In the genomic region with DNA sequence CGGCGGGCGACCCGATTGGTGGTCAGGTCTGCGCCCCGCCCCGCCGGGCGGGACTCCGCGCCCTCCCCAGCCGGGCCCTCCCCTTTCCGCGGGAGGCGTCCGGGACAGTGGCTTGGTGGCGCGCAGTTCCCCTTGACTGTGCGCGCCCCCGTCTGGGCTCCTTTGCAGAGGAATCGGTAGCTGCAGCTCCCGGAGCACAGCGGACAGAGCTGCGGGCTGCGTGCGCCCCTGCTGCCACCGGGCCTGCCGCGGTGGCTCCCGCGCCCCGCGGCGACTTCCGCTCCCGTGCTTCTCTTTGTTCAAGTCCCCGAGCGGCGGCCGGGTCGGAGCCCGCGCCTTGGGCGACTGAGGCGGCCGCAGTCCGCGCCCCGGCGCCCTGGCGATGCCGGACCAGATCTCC, we compare ENCODE assay signal across 8 mouse cellular contexts.
DNase-seq lines count a peak whose midpoint lies in the region; ATAC-seq and TF ChIP-seq lines count a peak whose summit lies in the region.
"Not testable (repeated sequence)": the region's sequence is repeated elsewhere in the genome, so short reads cannot be mapped to it uniquely, and the experiment has no call there.

No protein-coding gene starts in this region.

- 0 out of 2 replicates have a peak, but pooled peaks have one; percentile 13 for TF ChIP-seq CTCF in intestine, postnatal 0 days (IDR thresholded peaks at IDR 0.05; ENCODE audit: low read depth)
- not testable (repeated sequence) for TF ChIP-seq CTCF in left cerebral cortex, adult 2 months (IDR thresholded peaks at IDR 0.05); lung, postnatal 0 days (IDR thresholded peaks at IDR 0.05)

- DNase-seq in adrenal gland, adult (ENCODE audit: inconsistent age in 2 of 2, low spot score in 1 of 2): peak; percentile 65 to 82
- DNase-seq in forebrain, embryonic 10.5 days (ENCODE audit: extremely low spot score, low spot score): peak; percentile 16
- peak; percentile 42 for DNase-seq in heart, embryonic 10.5 days (ENCODE audit: low spot score)
- DNase-seq in left cerebral cortex, adult 2 months (ENCODE audit: extremely low spot score in 1 of 2, low spot score in 2 of 2): peak; percentile 24 to 31
- peak; percentile 3 for DNase-seq in lung, postnatal 0 days (ENCODE audit: low spot score)
- peak; percentile 51 for DNase-seq in ovary, postnatal 36 days (ENCODE audit: low spot score)
- peak; percentile 47 for DNase-seq in thymus, postnatal 4 days

- H3K27me3 ChIP-seq in forebrain, embryonic 10.5 days (ENCODE audit: poor library complexity, severe bottlenecking); heart, embryonic 10.5 days (ENCODE audit: insufficient read depth, poor library complexity, severe bottlenecking); intestine, postnatal 0 days (replicated peaks; ENCODE audit: control insufficient read depth, insufficient read depth, low read length); lung, postnatal 0 days (replicated peaks; ENCODE audit: insufficient read depth, low read length): not testable (repeated sequence)

- peak overlapping the region; percentile 49 for H3K4me3 ChIP-seq in forebrain, embryonic 10.5 days
- H3K4me3 ChIP-seq in heart, embryonic 10.5 days: peak overlapping the region; percentile 47
- peak overlapping the region; percentile 37 for H3K4me3 ChIP-seq in intestine, postnatal 0 days (ENCODE audit: low read depth, low read length)
- peak overlapping the region; percentile 28 for H3K4me3 ChIP-seq in left cerebral cortex, adult 2 months
- peak overlapping the region; percentile 32 for H3K4me3 ChIP-seq in lung, postnatal 0 days (ENCODE audit: low read depth, low read length)

- H3K4me2 ChIP-seq in intestine, postnatal 0 days (replicated peaks; ENCODE audit: low read depth): peak overlapping the region; percentile 62
- H3K4me2 ChIP-seq in lung, postnatal 0 days (replicated peaks; ENCODE audit: low read depth, low read length): peak overlapping the region; percentile 41

- not testable (repeated sequence) for ATAC-seq in intestine, postnatal 0 days; lung, postnatal 0 days

- WGBS in forebrain, embryonic 10.5 days: 2% methylated on average over 30 of the region's 53 CpGs
- under 1% methylated on average over 40 of the region's 53 CpGs for WGBS in heart, embryonic 10.5 days
- WGBS in intestine, postnatal 0 days: 6% methylated on average over 22 of the region's 53 CpGs
- WGBS in lung, postnatal 0 days: 9% methylated on average over 22 of the region's 53 CpGs

- TF ChIP-seq EP300 in lung, postnatal 0 days (IDR thresholded peaks at IDR 0.05): not testable (repeated sequence)

- H3K36me3 ChIP-seq in forebrain, embryonic 10.5 days (replicated peaks); heart, embryonic 10.5 days; intestine, postnatal 0 days (ENCODE audit: control insufficient read depth, insufficient read depth); lung, postnatal 0 days (ENCODE audit: insufficient read depth, low read length): not testable (repeated sequence)

- H3K27ac ChIP-seq in forebrain, embryonic 10.5 days: peak overlapping the region; percentile 69
- not testable (repeated sequence) for H3K27ac ChIP-seq in heart, embryonic 10.5 days; intestine, postnatal 0 days (ENCODE audit: low read depth, low read length); left cerebral cortex, adult 2 months; lung, postnatal 0 days (ENCODE audit: low read length)

- H3K9ac ChIP-seq in intestine, postnatal 0 days (ENCODE audit: low read depth, low read length): peak overlapping the region; percentile 37; the same call in 1 of the 2 replicates
- not testable (repeated sequence) for H3K9ac ChIP-seq in lung, postnatal 0 days (replicated peaks; ENCODE audit: low read depth)

- intact Hi-C loops in left cerebral cortex, adult 2 months (cut with DNase I): not testable (repeated sequence)

- not testable (repeated sequence) for H3K9me3 ChIP-seq in forebrain, embryonic 10.5 days; heart, embryonic 10.5 days; intestine, postnatal 0 days (ENCODE audit: control insufficient read depth); lung, postnatal 0 days (ENCODE audit: low read length)

- H3K4me1 ChIP-seq in forebrain, embryonic 10.5 days; heart, embryonic 10.5 days; intestine, postnatal 0 days (replicated peaks; ENCODE audit: control insufficient read depth, insufficient read depth, low read length); lung, postnatal 0 days (ENCODE audit: insufficient read depth, low read depth, low read length): not testable (repeated sequence)

Comparison
In these comparisons a context has a peak if more than half of its experiments do, and no peak if none do; other contexts are left out.
1. DNase-seq: peak in every context shown above with its lines; median percentile 74 in adrenal gland, adult; 51 in ovary, postnatal 36 days; 47 in thymus, postnatal 4 days; 42 in heart, embryonic 10.5 days; 28 in left cerebral cortex, adult 2 months; 16 in forebrain, embryonic 10.5 days; 3 in lung, postnatal 0 days.